Mouse (Mus musculus) regulatory T cell (primary cell): ENCODE results near the gene Pcgf6.

Source experiments
- in situ Hi-C: fragments of 300-600 bp; cut with MboI, MseI; formaldehyde crosslinking; loops from one replicate; pipeline ENCODE4 v1.15.1; 2025; ENCODE audit warnings: high pct_unique_total_duplicates

The Pcgf6 gene

DNA sequence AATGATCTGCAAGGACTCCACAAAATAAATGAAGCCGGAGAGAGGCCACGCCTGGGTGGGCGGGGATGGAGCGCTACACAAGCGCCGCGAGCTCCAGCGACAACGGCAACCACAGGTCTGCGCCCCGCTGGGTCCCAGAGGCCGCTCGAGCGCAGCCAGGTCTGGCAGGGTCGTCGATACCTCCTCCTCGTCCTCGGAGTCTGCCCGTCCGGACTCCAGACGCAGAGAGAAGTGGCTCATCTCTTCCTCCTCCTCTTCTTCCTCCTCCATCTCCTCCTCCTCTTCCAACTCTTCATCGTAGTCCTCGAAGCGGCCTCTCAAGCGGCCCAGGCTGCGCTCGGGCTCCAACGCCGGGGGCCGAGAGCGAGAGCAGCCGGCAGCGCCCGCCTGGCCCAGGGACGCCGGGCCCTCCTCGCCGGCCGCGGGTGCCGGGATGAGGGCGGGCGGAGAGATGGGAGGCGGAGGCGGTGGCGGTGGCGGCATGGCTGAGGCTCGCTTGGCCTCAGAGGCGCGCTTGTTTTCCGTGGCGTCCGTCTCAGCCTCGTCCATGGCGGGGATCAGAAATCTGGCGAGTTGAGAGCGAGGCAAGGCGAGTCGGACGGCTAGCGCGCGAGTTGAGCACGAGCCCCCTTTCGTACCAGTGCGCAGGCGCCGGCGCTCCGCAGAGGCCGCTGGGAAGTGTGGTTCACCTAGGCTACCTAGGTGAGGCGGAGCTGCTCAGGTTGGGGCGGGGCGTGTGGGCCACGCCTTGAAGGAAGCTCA is at the start of gene Pcgf6:
Gene Pcgf6 (minus strand): TSS at position 636 of the 762 bp plus-strand sequence.
- in situ Hi-C loops: no loop called here

DNA sequence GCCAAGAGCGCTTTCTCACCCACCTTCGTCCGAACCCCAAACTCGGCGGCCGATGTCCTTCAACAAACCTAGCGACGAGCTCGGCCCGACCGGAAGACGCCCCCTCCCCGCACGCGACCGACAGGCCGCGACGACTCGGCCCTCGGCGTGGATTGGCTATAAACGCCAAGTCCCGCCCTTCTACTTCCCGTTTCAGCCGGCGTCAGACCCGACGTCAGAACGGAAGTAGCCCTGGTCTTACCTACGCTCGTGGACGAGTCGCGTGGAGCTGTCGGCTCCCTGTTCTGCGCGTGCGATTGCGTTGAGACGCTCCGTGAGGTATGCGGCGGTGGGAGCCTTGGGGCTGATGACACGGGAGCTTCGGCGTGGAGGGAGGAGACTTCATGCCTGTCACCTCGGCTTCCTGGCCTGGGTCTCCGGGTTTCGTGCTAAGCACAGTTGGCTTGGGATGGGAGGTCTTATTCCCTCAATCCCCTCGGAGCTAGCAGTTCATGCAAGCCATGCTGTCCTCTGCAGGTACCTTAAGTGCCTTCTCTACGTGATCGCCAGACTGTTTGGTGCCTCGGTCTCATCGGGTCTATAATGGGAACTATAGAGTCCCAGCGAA is 39.9 kb upstream of the Pcgf6 start, which contains the start of the genes Usmg5 and Pdcd11:
Gene Usmg5 (minus strand): TSS at position 98 of the 607 bp plus-strand sequence.
Gene Pdcd11 (plus strand): TSS at position 219 of the 607 bp plus-strand sequence.
- in situ Hi-C loops: no loop called here

- in situ Hi-C loops: no loop called here
Observed at GRCm38 (mm10) chr19:47089718-47090525, 39.2 kb upstream of the Pcgf6 start.

GRCm38 (mm10) chr19:47088226-47088625 is 37.5 kb upstream of the Pcgf6 start:
- in situ Hi-C loops: no loop called here

GRCm38 (mm10) chr19:47067924-47068611 is 17.4 kb upstream of the Pcgf6 start:
- in situ Hi-C loops: no loop called here

- in situ Hi-C loops: no loop called here
Observed at GRCm38 (mm10) chr19:47067096-47067882, 16.6 kb upstream of the Pcgf6 start, which contains the start of gene Taf5. TSS of gene Taf5 (plus strand) at chr19:47067746.

DNA sequence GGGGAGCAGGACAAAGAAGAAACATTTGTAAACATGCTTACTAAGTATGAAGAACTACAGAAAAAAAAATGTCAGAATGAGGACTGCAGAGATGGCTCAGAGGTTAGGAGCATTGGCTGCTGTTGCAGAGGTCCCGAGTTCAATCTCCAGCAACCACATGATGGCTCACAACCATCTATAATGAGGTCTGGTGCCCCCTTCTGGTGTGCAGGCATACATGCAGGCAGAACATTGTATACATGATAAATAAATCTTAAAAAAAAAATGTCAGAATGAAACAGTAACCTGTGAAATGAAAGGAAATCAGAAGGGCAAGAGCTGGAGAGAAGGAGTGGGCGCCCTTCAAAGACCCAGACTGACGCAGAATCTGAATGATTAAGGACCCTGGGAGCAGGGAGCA is 15.2 kb upstream of the Pcgf6 start:
- in situ Hi-C loops: no loop called here

DNA sequence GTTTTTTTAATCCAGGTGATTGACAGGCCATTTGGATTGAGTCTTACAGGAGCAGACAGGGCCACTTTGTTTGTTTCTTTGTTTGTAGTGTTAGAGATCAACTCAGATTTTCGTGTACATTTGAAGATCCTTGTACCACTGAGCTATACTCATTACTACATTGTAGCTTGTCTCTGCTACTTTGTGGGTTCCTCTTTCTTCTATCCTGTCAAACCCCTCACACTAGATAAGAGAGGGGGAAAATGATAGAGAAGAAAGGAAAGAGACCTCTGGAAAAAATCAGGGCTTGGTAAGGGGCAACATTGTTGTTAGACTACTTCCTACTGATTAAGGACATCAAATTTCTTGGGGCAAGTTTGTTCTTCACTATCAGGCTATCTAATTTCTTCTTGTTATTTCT is 7.0 kb upstream of the Pcgf6 start:
- in situ Hi-C loops: no loop called here

DNA sequence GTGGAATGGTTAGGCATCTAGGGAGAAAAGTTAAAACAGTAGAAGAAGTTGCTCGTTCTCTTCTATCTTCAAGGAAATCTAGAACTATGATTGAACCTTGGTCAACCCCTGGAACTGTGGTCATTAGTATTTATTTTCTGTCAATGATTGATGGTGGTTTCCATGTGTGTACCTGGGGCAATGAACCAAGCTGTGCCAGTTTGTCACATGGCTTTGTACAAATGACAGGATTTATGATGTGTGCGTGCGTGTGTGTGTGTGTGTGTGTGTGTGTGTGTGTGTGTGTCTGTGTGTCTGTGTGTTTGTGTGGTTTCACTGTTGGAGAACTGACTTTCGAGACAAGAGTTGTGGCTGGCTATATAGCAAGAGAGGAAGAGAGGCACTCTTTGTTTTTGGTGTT is 2.8 kb upstream of the Pcgf6 start:
- in situ Hi-C loops: no loop called here

- in situ Hi-C loops: no loop called here
Observed at GRCm38 (mm10) chr19:47052927-47053326, 2.2 kb upstream of the Pcgf6 start.

GRCm38 (mm10) chr19:47049840-47050239 is 866 bp downstream of the Pcgf6 start:
- in situ Hi-C loops: no loop called here

- in situ Hi-C loops: no loop called here
Observed at GRCm38 (mm10) chr19:47049061-47049460, 1.6 kb downstream of the Pcgf6 start.

- in situ Hi-C loops: no loop called here
Observed at GRCm38 (mm10) chr19:47047236-47047833, 3.4 kb downstream of the Pcgf6 start.

DNA sequence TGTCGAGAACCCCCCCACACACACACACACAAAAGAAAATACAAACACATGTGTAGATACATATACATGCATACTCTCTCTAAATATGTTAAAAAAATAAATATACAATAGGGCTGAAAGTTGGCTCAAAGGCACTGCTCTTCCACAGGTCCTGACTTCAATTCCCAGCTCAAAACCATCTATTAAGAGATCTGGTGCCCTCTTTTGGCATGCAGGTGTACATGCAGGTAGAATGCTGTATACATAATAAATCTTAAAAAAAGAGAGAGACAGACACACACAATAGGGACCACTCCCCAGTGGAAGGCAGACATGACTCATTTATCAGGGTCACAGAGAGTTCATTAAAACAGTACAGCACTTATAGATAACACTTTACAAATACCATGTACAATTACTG is 4.4 kb downstream of the Pcgf6 start:
- in situ Hi-C loops: no loop called here

DNA sequence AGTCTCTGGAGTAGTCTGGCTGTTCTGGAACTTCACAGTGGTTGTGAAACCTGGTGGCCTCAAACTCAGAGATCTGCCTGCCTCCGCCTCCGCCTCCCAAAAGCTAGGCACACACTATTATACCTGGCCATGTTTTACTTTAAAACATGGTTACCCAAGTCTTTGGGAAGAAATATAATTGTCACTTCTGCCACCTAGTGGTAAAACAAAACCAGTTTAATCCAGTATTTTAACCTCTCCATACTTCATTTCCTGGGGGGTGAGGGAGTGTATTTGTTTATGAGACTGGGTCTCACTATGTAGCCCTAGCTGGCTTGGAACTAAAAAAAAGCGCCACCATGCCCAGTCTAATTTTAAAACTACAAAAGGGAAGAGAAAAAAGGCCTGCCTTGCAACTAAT is 7.1 kb downstream of the Pcgf6 start:
- in situ Hi-C loops: no loop called here

GRCm38 (mm10) chr19:47040720-47041473 is 9.8 kb downstream of the Pcgf6 start:
- in situ Hi-C loops: no loop called here

- in situ Hi-C loops: no loop called here
Observed at GRCm38 (mm10) chr19:47036596-47036995, 14.1 kb downstream of the Pcgf6 start.

DNA sequence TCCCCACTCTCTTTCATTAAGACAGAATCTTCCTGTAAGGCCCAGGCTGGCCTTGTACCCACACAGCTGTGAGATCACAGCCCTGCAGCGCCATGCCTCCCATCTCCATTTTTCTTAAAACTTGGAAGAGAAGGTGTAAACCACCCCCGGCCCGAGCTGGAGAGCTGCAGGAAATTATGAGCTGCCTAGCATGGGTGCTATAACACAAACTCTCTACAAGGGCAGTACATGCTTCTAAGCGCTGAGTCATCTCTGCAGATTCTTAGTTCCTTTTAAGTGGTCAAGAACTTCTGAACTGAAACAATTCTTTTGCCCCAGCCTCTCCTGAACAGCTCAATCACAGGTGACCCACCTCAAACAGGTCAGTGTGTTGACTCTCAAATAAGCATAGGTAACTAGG is 15.8 kb downstream of the Pcgf6 start:
- in situ Hi-C loops: no loop called here

- in situ Hi-C loops: no loop called here
Observed at GRCm38 (mm10) chr19:47031770-47032169, 18.9 kb downstream of the Pcgf6 start.

DNA sequence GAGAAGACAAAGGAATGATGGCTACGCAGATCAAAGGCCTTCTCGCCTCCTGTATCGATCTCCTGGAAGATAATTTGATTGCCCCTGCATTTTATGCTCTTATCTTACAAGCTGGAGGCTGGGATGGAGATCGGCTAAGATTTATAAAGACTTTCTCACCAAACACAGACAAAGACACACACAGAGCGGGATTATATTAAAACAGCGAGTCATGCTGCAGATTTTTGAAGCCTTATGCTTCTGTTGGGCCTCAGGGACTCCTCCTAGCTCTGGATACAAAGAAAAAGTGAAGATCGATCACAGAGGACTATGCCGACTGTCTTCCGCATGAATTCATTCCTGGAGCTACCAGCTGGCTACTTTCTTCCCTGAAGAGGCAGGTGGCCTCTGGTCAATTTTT is 20.9 kb downstream of the Pcgf6 start:
- in situ Hi-C loops: no loop called here
